Mouse (Mus musculus) cerebellum, adult 2 months (tissue): ENCODE measurements around the gene Zfp712.

ENCODE experiments used
- CTCF ChIP-seq: fragments of 200-500 bp; IDR thresholded peaks from 2 replicates; pipeline ENCODE4 v1.5.1; 2011; ENCODE audit warnings: low read depth, mild to moderate bottlenecking, control low read depth, low read length, moderate library complexity, borderline replicate concordance; ENCODE audit not compliant: insufficient read depth
- POLR2A ChIP-seq: fragments of 200-500 bp; IDR thresholded peaks from 2 replicates; pipeline ENCODE4 v1.6.1; 2011; ENCODE audit warnings: low read length, control low read depth, borderline replicate concordance; ENCODE audit not compliant: insufficient read depth

- TF ChIP-seq CTCF (no peak), POLR2A (no peak)
Measured at GRCm38 (mm10) chr13:67097876-67098275, 36.9 kb upstream of the Zfp712 start, which contains the start of gene Zfp708.
